Mouse (Mus musculus) E14TG2a.4 (cell line): ENCODE results near the gene Acoxl.

Experiments
- CTCF ChIP-seq: conservative IDR thresholded peaks from 2 replicates; pipeline ENCODE4 v1.5.1; 2014; ENCODE audit warnings: low read length
- NANOG ChIP-seq: IDR thresholded peaks from 2 replicates; pipeline ENCODE4 v1.6.1; 2014; ENCODE audit warnings: borderline replicate concordance, low read length, mixed read lengths
- POU5F1 ChIP-seq: IDR thresholded peaks from 2 replicates; pipeline ENCODE4 v1.6.1; 2014; ENCODE audit warnings: low read length, borderline replicate concordance

- TF ChIP-seq CTCF = no peak
- TF ChIP-seq POU5F1 = no peak
- TF ChIP-seq NANOG = no peak
These were observed 199.7 kb downstream of the Acoxl start for GRCm38 (mm10) chr2:128038259-128038890.
